Mouse (Mus musculus): ENCODE measurements around the gene Stat3.
A peak's percentile ranks its signal among the peaks of the same experiment; 100 is the strongest.

The Stat3 gene

DNA sequence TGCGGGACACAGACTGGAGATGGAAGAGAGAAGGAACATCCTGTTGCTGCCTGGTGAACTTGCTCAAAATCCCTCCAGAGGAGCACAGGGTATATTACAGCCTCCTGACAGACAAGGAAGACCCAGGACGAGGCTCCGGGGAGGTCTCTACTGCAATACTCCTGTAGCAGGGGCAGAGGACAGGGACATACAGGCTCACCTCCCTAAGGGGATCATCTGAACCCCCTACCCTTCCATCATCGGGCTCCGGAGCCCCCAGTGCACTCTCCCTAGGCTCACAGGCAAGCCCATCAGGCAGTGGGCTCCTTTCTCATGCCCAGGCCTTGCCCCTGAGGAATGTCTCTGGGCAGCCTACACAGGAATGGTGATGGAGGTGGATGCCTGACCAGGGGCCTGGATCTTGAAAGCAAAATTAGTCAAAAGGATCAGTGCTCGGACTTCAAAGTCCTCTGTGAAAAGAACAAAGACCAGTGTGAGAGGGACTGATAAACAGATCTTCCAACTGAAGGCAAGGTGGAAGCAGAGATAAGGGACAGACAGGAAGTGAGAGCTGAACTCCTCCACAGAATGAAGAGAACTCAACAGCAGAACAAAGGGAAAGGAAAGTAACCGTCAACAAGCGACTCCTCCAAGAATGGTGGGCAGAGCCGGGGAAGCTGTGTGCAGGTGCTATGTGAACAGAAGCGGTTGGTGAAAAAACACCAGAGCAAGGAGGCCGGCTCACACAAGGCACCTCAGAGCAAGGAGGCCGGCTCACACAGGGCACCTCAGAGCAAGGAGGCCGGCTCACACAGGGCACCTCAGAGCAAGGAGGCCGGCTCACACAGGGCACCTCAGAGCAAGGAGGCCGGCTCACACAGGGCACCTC, 47.9 kb downstream of the Stat3 start:
- peak in 1 of 2 experiments; percentile 48 for DNase-seq (ENCODE audit: low spot score in 2 of 2)

DNA sequence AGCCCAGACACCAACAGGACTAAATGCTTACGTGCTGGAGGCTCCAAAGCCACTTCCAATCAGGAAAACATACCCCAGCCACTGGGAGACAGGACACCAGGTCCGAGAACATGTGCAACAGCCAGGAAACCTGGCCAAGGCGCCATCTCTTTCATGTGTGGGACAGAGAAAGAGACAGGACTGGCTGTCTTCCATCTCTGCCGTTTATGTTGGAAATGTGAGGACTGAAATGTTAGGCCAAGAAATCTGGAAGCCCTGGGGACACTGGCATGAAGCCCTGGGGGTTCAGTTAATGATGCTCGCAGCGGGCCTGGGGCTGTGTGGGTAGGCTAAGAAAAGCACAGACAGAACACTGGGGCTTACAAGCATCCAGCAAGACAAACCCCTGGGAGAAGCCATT, 48.9 kb downstream of the Stat3 start:
- no peak for DNase-seq (ENCODE audit: low spot score in 2 of 2)

- no peak for DNase-seq (ENCODE audit: low spot score in 2 of 2)
These were observed 51.0 kb downstream of the Stat3 start for GRCm38 (mm10) chr11:100888348-100888820.

DNA sequence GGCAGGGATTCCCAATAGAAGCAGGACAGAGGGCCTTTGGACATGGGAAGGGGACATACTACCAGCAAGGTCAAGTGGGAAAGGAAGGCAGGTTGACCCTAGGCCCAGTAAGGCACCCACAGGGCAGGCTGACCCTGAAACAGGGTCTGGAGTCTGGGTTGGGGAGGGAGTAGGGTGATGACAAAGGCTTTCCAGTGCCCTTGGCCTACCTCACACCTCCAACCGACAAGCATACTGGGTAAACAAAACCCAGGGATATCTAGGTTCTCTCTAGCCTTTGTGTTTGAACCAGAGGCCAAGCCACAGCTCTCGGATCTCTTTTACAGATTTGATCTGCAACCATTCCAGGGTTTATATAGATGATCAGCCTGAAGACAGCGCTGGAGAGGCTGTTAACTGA, 51.6 kb downstream of the Stat3 start:
- DNase-seq (ENCODE audit: low spot score in 2 of 2): no peak

GRCm38 (mm10) chr11:100887236-100887635, 52.1 kb downstream of the Stat3 start:
- no peak for DNase-seq (ENCODE audit: low spot score in 2 of 2)

DNA sequence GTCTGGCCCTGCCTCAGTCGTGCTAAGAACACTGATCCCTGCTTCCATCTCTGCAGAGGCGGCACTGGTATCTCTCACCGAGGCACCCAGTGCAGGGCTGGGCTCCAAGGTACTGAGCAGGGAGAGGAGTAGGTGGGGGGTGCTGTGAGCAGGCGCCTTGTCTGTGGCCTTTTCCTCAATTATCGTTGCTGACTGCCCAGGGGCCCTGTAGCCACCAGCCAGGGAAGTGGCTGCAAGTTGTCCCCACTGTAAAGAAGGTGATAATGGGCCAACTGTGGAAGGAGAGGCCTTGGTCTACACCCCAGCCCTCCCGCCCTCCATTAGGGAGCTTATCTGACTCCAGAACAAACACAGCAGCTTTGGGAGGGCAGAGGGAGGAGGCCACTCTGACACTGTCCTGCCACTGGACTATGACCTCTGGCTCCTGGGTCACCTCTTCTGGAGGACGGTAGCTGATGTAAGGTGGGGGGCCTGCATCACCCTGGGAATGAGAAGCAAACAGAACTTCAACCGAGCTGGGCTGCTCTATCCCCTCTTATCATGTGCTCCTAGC, 53.1 kb downstream of the Stat3 start:
- no peak for DNase-seq (ENCODE audit: low spot score in 2 of 2)

GRCm38 (mm10) chr11:100885472-100885871, 53.9 kb downstream of the Stat3 start:
- DNase-seq (ENCODE audit: low spot score in 2 of 2): no peak

DNA sequence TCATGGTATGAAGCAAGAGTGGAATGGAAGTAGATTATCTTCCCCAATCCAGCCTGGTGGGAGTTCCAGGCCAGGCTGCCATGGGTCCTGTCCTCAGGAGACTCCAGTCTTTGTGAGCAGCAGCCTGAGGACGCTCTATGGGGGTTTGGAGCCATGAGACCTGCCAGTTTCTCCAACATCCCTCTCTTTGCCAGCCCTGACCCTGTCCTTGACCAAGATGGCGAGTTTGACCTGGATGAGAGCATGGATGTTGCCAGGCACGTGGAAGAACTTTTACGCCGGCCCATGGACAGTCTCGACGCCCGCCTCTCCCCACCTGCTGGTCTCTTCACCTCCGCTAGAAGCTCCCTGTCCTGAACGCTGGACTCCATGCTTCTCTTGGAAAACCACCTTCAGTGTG, 55.7 kb downstream of the Stat3 start:
- no peak for DNase-seq (ENCODE audit: low spot score in 2 of 2)

DNA sequence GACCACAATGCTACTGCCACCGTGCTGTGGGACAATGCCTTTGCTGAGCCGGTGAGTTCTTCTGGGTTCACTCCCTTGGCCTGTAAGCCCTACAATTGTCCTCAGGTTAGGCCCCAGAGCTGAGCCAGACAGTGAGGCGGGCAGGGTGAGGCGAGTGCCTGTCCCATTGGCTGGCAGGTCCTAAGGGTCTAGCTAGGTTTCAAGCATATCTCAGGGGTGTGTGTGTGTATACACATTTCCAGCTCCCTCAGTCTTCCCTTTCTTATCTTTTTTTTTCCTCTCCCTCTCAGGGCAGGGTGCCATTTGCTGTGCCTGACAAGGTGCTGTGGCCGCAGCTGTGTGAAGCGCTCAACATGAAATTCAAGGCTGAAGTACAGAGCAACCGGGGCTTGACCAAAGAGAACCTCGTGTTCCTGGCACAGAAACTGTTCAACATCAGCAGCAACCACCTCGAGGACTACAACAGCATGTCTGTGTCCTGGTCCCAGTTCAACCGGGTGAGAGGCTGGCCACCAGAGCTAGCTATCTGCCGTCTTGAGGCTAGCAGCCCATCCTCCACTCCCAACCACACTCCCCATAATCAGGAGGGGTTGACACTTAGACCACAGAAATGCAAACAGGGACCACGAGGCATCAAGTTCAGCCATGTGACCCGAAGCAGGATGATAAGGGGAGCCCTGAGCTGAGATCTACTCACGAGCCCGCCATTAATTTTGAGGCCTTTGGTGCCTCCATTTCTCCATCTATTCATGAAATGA, 59.8 kb downstream of the Stat3 start:
- peak in 1 of 2 experiments; percentile 4 for DNase-seq (ENCODE audit: low spot score in 2 of 2)

DNA sequence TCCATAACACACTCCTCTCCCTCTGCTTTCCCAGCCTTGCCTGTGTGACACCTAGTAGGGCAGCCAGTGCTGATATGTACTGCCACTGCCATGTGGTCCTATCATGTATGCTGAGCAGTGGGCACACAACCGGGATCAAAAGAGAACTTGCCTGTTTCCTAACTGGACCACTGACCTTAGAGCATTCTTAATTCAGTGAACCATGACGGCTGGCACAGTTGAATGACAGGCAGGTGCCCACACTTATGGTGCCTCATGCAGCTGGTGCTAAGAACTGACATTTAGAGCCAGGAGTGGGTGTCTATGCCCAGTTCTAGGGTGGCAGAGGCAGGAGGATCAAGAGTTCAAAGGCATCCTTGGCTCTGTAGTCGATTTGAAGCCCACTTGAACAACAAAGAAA, 63.6 kb downstream of the Stat3 start:
- DNase-seq (ENCODE audit: low spot score in 2 of 2): no peak

GRCm38 (mm10) chr11:100870968-100871350, 68.4 kb downstream of the Stat3 start:
- DNase-seq (ENCODE audit: low spot score in 2 of 2): no peak

DNA sequence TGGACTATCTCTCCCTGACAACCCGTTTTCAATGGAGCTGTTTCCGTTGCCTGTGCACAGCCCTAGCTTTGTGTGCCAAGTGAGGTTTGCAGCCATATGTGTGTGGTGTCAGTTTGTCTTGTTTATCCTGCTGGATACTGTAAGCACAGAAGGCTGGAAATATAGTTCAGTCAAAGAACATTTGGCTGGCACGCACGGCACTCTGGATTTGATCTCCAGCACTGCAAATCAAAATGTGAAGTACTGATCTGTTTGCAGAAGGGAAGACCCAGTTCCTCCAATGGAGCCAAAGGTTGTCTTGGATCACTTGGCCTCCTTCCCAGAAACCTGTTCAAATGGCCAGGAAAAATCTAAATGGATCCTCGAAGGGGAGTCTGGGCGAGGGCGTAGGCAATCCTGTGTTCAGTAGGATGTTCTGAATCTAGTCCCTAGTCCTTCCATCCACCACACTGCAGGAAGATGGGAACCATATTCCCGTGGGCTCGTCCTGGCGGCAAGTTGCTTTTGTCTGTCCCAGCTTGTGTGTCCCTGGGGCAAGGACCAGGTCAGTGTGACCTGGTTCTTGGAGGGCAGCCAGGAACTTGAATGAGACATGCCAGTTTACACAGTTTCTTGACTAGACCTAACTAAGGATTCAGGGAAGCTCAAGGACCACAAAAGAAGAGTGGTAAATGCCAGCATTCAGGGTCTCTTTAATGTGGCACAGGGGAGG, 68.9 kb downstream of the Stat3 start:
- no peak for DNase-seq (ENCODE audit: low spot score in 2 of 2)

DNA sequence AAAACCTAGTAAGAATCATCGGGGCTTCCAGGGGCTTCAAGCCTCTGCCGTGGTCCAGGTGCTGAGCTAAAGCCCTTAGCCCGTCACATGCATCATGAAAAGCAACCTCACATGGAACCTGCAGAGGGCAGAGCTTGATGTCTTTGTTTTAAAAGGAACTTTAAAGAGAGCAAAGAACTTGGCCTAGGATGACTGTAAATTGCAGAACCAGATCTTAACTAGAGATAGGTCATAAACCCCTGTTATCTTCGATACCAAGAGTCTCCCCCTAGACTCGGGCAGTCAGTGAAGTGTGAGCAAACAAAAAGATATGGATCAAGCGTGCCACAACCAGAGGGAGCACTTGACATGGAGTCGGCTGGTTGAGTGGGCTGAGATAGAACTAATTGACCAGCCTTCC, 73.7 kb downstream of the Stat3 start:
- DNase-seq (ENCODE audit: low spot score in 2 of 2): peak in 1 of 2 experiments; percentile 0

DNA sequence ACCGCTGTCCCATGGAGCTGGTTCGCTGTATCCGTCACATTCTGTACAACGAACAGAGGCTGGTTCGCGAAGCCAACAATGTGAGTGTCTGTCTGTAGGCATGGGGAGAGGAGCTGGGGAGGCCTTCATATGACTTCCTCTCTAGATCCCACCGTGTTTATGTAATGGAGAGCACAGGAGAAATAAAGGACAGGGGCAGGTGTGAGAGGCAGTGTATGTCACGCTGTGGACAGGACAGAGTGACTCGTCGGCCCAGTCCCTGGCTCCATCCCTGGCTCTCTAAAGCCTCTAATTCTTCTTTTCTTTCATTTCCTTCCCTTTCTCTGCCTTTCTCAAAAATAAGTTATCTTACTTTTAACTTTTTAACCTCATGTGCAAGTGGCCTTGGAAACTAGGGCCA, 76.2 kb downstream of the Stat3 start:
- no peak for DNase-seq (ENCODE audit: low spot score in 2 of 2)

DNA sequence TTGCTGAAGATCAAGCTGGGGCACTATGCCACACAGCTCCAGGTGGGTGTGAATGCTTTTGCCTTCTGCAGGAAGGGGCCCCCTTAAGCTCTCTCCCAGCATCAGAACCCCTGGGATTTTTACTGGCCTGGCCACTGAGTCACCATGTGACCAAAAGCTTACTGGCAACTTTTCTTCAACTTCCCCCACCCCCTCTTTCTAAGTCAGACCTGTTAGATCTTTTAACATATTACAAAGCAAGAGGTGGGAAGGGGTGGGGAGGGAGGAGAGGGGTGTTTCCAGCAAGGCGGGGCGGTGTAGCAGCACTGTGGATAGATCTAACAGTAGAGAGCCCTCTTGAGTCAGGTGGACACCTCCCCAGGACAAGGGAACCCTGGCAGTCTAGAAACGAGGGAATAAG, 77.5 kb downstream of the Stat3 start:
- DNase-seq (ENCODE audit: low spot score in 2 of 2): no peak

DNA sequence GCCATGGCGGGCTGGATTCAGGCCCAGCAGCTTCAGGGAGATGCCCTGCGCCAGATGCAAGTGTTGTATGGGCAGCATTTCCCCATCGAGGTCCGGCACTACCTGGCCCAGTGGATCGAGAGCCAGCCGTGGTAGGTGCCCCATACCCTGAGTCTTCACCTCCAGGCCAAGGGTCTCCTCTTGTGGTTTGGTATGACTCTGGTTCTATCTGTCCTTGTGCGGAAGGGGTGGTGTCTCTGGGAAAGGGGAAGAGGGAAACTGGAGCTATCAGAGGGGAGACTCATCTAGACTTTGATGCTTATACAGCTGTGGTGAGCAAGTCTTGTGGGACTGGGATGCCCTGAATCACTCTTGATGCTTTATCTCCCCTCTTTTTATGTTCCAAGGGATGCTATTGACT, 78.0 kb downstream of the Stat3 start:
- DNase-seq (ENCODE audit: low spot score in 2 of 2): no peak

DNA sequence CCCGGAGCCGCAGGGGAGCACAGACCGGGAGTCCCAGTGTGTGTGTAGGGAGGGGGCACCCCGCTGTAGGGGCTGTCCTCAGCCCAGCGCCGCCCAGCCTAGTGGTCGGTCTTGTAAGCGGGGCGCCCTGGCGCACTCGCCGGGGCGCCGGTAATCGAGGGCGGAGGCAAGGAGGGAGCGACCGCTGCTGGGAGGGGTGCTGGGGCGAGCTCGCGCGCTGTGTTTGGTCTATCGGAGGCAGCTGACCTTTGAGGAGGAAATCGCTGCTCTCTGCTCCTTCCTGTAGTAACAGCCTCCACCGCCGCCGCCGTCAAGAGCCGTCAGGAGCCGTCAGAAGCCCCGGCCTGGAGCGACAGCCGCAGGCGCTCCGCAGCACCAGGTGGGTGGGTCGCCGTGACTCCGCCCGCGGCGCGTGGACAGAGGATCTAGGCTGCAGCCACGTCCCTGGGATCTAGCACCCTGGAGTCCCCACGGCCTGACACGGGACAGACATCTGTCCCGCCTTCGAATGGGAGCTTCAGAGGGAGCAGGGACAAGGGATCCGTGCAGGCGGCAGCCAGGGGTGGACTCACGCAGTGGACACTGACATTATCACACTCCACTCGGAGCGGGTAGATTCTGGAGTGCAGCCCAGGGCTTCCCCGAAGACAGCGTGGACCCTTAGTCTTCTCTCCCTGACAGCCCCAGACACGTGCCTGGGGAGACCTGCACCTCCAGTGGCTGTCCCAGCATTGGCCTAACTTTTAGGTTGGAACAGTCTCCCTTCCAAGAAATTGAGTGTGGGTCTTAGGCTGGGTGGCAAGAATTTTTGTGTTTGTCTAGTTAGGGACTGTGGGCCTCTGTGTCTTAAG, 78.9 kb downstream of the Stat3 start:
- DNase-seq (ENCODE audit: low spot score in 2 of 2): peak; percentile 92 to 93

DNA sequence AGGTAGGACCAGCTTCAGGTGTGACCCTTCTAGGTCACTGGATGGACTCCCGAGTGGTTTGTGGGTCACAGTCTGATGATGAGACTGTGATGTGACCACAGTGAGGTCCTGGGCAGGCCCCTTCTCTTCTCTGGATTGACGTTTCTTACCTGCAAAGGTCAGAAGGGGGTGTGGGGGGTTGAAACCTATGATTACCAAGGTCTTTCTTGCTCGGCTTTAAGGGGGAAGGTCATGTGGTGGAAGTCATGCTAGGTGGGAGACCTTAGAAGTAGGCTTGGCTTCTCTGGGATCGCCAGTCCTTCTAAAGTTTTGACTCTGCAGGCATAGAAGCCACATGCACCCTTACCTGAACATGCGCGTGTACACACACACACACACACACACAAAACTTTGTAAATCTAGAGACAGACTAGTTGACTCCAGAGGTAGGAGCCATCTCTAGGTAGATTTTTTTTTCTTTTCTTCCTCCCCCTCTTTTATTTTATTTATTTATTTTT, 79.7 kb downstream of the Stat3 start:
- DNase-seq (ENCODE audit: low spot score in 2 of 2): no peak

DNA sequence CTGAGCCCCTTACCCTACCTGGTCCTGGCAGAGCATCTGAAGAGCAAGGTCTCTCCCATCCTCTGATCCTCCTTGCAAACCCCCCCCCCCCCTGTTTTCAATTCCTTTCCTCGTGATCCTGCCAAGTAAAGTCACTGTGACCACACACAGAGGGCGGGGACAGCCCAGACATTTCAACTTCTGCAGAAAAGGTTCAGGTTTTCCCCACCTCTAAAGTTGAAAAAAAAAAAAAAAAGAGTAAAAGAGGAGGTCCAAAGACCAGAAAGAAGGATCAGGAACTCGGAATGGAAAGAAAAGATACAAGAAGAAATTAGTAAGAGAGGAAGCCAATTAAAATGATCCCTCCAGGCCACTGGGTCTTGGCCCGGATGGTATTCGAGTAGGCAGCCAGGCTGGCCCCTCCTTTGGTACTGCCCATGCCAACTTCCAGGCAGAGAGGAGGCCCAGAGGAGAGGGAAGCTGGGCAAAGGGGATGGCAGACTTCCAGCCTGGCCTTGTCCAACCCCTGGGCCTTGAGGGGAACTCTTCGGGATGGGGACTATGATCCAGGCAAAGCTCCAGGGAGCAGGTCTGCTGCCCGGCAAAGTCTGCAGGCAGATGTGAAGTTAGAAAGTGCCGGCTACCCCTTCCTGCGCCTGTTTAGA, 80.3 kb downstream of the Stat3 start, which contains the start of gene Stat5a:
Stat5a (plus strand) TSS at position 417 of the 644 bp plus-strand sequence.
- DNase-seq (ENCODE audit: low spot score in 2 of 2): no peak

DNA sequence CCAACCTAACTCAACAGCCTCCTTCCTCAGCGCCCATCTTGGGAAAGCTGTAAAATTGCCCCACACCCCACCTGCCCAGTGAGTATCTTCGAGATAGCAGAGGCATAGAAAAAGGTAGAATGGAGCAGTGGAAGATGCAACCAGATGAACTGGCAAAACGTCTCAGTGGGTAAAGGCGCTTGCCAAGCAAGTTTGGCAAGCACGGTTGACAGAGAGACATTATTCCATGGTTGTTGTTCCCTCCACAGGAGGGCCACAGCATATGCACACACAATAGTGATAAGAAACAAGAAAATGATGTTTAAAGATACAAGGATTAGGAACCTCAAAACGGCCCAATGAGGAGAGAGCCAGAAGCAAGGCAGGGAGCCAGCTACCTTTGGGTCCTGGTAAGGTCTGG, 81.4 kb downstream of the Stat3 start:
- no peak for DNase-seq (ENCODE audit: low spot score in 2 of 2)
